In genomic region chr1:176197036-176197766, GRCm38 (mm10) we compare ENCODE assay signal across 9 mouse cellular contexts.
DNase-seq lines count a peak whose midpoint lies in the region; ATAC-seq lines count a peak whose summit lies in the region.
"Had no signal": no experiment of that assay in that cellular context is flagged by ENCODE, and none has a peak within 500 bp of the region (broad histone marks: within the 10 kb centered on the region; RNA-seq: fewer than 3 reads in every experiment).

No protein-coding gene starts in this region.

- DNase-seq in frontal cortex, postnatal 14 days (ENCODE audit: low spot score in 2 of 2) = no peak
- DNase-seq in left cerebral cortex, postnatal 4 days = peak; percentile 82
- no peak for DNase-seq in left cerebral cortex, adult 8-10 months (ENCODE audit: low spot score in 2 of 2)
- DNase-seq in cerebellum, adult 9-11 months = peak; percentile 97
- peak; percentile 10 for DNase-seq in skeletal muscle tissue, adult 2 months (ENCODE audit: low read depth, low spot score)
- DNase-seq in adipocyte (ENCODE audit: low spot score) = no peak
- DNase-seq: retina, postnatal 1 day had no signal

- intact Hi-C loops in left cerebral cortex, postnatal 4 days (cut with DNase I) = no loop called here

- ATAC-seq in frontal cortex, adult (ENCODE audit: low TSS enrichment) = peak; percentile 62
- no peak for ATAC-seq in activated CD4-positive, CD25-positive, alpha-beta regulatory T cell, adult 4 months

Comparison
In these comparisons a context has a peak if more than half of its experiments do, and no peak if none do; other contexts are left out.
1. DNase-seq: peak in left cerebral cortex, postnatal 4 days (single experiment), cerebellum, adult 9-11 months (single experiment) and skeletal muscle tissue, adult 2 months (single experiment); none in frontal cortex, postnatal 14 days (0 of 2), left cerebral cortex, adult 8-10 months (0 of 2) and adipocyte (single experiment).